In the genomic region with DNA sequence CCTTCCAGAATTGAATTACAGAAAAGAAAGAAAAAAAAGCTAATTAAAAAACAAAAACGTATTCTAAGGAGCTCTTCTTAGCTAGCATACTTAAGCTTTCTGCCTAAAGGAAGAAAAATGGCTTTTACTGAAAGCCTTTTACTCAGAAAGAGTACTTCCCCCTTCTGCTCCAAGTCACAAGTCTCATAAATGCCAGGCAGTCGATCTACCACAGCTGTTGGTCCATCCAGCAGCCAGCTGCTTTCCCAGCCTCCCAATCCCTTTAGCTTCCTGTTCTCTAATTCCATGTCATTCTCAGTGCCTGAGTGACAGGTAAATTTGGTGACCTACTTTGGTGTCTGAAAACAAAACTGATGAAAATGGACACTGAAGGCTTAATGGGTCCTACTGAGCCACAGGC, we compare ENCODE assay signal across 26 mouse cellular contexts.
DNase-seq lines count a peak whose midpoint lies in the region; TF ChIP-seq lines count a peak whose summit lies in the region.
"Had no signal": no experiment of that assay in that cellular context is flagged by ENCODE, and none has a peak within 500 bp of the region (broad histone marks: within the 10 kb centered on the region; RNA-seq: fewer than 3 reads in every experiment).

No protein-coding gene starts in this region.

- peak; percentile 32 for DNase-seq in kidney, adult 2 months
- no peak for DNase-seq in kidney, adult 18-20 months
- peak; percentile 49 for DNase-seq in kidney, postnatal 14 days
- DNase-seq in kidney, adult 11 months = no peak
- DNase-seq in lung, postnatal 10 days = peak; percentile 36
- no peak for DNase-seq in lung, adult 18-20 months
- DNase-seq in kidney, postnatal 4 days = peak; percentile 63
- DNase-seq: adrenal gland, postnatal 10 days; cerebellum, adult 8-10 months; cerebellum, postnatal 25 days; forebrain, postnatal 0 days; heart, postnatal 36 days; right cerebral cortex, postnatal 4 days; thymus, adult 18-20 months; thymus, postnatal 36 days had no signal

- peaks cover 4% of the 10 kb centered on the region for H3K36me3 ChIP-seq in kidney, adult 2 months (ENCODE audit: control insufficient read depth, insufficient read depth, low read length)

- peaks cover 3% of the 10 kb centered on the region; the same call in 1 of the 2 replicates for H3K4me1 ChIP-seq in kidney, adult 2 months (ENCODE audit: control insufficient read depth, insufficient read depth, low read length)
- H3K4me1 ChIP-seq: embryonic facial prominence, embryonic 10.5 days; embryonic facial prominence, embryonic 15.5 days; forebrain, embryonic 12.5 days; hindbrain, embryonic 13.5 days; limb, embryonic 13.5 days had no signal

- TF ChIP-seq CTCF in kidney, adult 2 months (conservative IDR thresholded peaks at IDR 0.05; ENCODE audit: insufficient read depth, insufficient read length, low read depth, low read length) = no peak

- H3K27ac ChIP-seq in kidney, adult 2 months (ENCODE audit: insufficient read depth, low read depth, low read length) = no peak overlapping the region
- H3K27ac ChIP-seq: embryonic facial prominence, embryonic 10.5 days; embryonic facial prominence, embryonic 15.5 days; forebrain, embryonic 12.5 days; heart, embryonic 15.5 days; hindbrain, embryonic 13.5 days; layer of hippocampus, adult 2 months; left cerebral cortex, adult 2 months; limb, embryonic 13.5 days; liver, embryonic 14.5 days; stomach, postnatal 0 days had no signal

- 37% methylated on average over 2 of the region's 2 CpGs for WGBS in kidney, adult 2 months

- H3K4me3 ChIP-seq in kidney, adult 2 months (ENCODE audit: insufficient read depth, low read depth, low read length) = no peak overlapping the region
- H3K4me3 ChIP-seq: embryonic facial prominence, embryonic 10.5 days; embryonic facial prominence, embryonic 15.5 days; forebrain, embryonic 12.5 days; heart, embryonic 15.5 days; hindbrain, embryonic 13.5 days; layer of hippocampus, adult 2 months; left cerebral cortex, adult 2 months; limb, embryonic 13.5 days had no signal

- no peaks in the 10 kb centered on the region for H3K27me3 ChIP-seq in kidney, adult 2 months (replicated peaks; ENCODE audit: control insufficient read depth, insufficient read depth, low read length)
- H3K27me3 ChIP-seq: embryonic facial prominence, embryonic 15.5 days; forebrain, embryonic 12.5 days; heart, embryonic 15.5 days; hindbrain, embryonic 13.5 days; limb, embryonic 13.5 days; Patski had no signal

- no peak for TF ChIP-seq POLR2A in kidney, adult 2 months (IDR thresholded peaks at IDR 0.05; ENCODE audit: low read depth, low read length)

Comparison
In these comparisons a context has a peak if more than half of its experiments do, and no peak if none do; other contexts are left out.
1. DNase-seq: peak in kidney, adult 2 months (single experiment), kidney, postnatal 14 days (single experiment), lung, postnatal 10 days (single experiment) and kidney, postnatal 4 days (2 of 2); none in kidney, adult 18-20 months (single experiment), kidney, adult 11 months (single experiment) and lung, adult 18-20 months (0 of 2).